Comparison of ENCODE assay signal across 8 mouse cellular contexts in genomic region chr4:128899332-128899731, GRCm38 (mm10). TPM values are rescaled to one million over a fixed set of nuclear protein-coding genes. Genes with fewer than 3 reads are reported as not detected.
DNase-seq lines count a peak whose midpoint lies in the region; ATAC-seq and TF ChIP-seq lines count a peak whose summit lies in the region.

No protein-coding gene starts in this region.

- no peak overlapping the region; the same call in 1 of the 2 replicates for H3K9ac ChIP-seq in intestine, embryonic 15.5 days

- H3K4me1 ChIP-seq in cortical plate, adult 2 months (ENCODE audit: control insufficient read depth, insufficient read depth, low read length), result peaks cover 5% of the 10 kb centered on the region
- peaks cover 30% of the 10 kb centered on the region for H3K4me1 ChIP-seq in intestine, embryonic 15.5 days (replicated peaks)

- no peaks in the 10 kb centered on the region for H3K9me3 ChIP-seq in intestine, embryonic 15.5 days

- WGBS in intestine, embryonic 15.5 days, result 22% methylated on average over 6 of the region's 6 CpGs

- no peak overlapping the region for H3K4me3 ChIP-seq in cortical plate, adult 2 months (ENCODE audit: insufficient read depth, low read length)
- H3K4me3 ChIP-seq in intestine, embryonic 15.5 days (replicated peaks), result no peak overlapping the region

- H3K27me3 ChIP-seq in intestine, embryonic 15.5 days (replicated peaks), result no peaks in the 10 kb centered on the region

- no peak for TF ChIP-seq CTCF in cortical plate, adult 2 months (IDR thresholded peaks at IDR 0.05; ENCODE audit: extremely low read depth, insufficient read depth, low read length)

- DNase-seq in adrenal gland, postnatal 14 days, result peak; percentile 80
- DNase-seq in heart, adult 11 months, result peak; percentile 96
- peak; percentile 36 to 74 for DNase-seq in left cerebral cortex, adult 8-10 months (ENCODE audit: low spot score in 2 of 2)
- peak; percentile 60 to 67 for DNase-seq in right cerebral cortex, postnatal 36 days (ENCODE audit: low spot score in 2 of 2)

- no peak for TF ChIP-seq POLR2A in cortical plate, adult 2 months (IDR thresholded peaks at IDR 0.05; ENCODE audit: extremely low read depth, insufficient read depth, low read length)

- 0 out of 2 replicates have a peak, but pooled peaks cover 2% of the 10 kb centered on the region for H3K36me3 ChIP-seq in intestine, embryonic 15.5 days

- H3K4me2 ChIP-seq in intestine, embryonic 15.5 days (replicated peaks), result peak overlapping the region; percentile 22; the same call in 1 of the 2 replicates

- 0 out of 2 replicates have a peak overlapping the region, but pooled peaks have one; percentile 43 for H3K27ac ChIP-seq in cortical plate, adult 2 months (ENCODE audit: insufficient read depth, low read length)
- peak overlapping the region; percentile 89 for H3K27ac ChIP-seq in intestine, embryonic 15.5 days

- ATAC-seq in intestine, embryonic 15.5 days, result peak; percentile 82
- peak; percentile 33 for ATAC-seq in megakaryocyte-erythroid progenitor cell, adult 5-6 weeks (replicated peaks; ENCODE audit: low FRiP score, low TSS enrichment, poor library complexity, severe bottlenecking)
- no peak for ATAC-seq in CD4-positive, CD25-positive, alpha-beta regulatory T cell, adult 4 months

RNA-seq across cellular contexts. Expression of gene Trim62, which starts 16.0 kb away (rescaled TPM):
- 10.0 and 11.0 TPM in 2 replicates for total RNA-seq in adrenal gland, postnatal 14 days (2021)
- polyA plus RNA-seq in cortical plate, adult 2 months (2012; rRNA removed), result 10.7 and 11.2 TPM in 2 replicates
- 3.5 and 3.8 TPM in 2 replicates for polyA plus RNA-seq in intestine, embryonic 15.5 days (2015; fragmentation: Nextera tagmentation; extraction: Ambion mirVana)
- total RNA-seq in left cerebral cortex, adult 8-10 months (2022), result 10 to 100 TPM; 17.4 to 20.0 (median 19.4) TPM
- 0.54 and 0.79 TPM in 2 replicates for total RNA-seq in megakaryocyte-erythroid progenitor cell, adult 5-6 weeks (2014; fragmentation: Nextera tagmentation)
- total RNA-seq in megakaryocyte-erythroid progenitor cell, adult 5-6 weeks (2017), result 0.38 TPM in 1 of 2 replicates, not detected in the other
- 1 to 10 TPM; 1.3 to 1.6 TPM for polyA plus RNA-seq in CD4-positive, CD25-positive, alpha-beta regulatory T cell, adult 4 months (2017; shearing (Covaris generic))
